Mouse (Mus musculus) neural tube, embryonic 15.5 days (tissue): ENCODE measurements at regions not wholly inside any gene's neighbourhood (a gene's known extent, or its start where the extent isn't known, plus 50 kb on each side); places are given as distances from the start of the nearest gene placed in this dataset.
A peak's percentile ranks its signal among the peaks of the same experiment; 100 is the strongest.

Experiments
- ATAC-seq: fragments of 200-750 bp; cut with Nextera tagmentation; 2 replicates; pipeline ENCODE4 v1.8.0; 2017; ENCODE audit warnings: mild to moderate bottlenecking, moderate TSS enrichment, moderate library complexity; ENCODE audit not compliant: low FRiP score
- H3K27ac ChIP-seq: fragments of 300-500 bp; sonication (generic); replicated peaks from 2 replicates; pipeline ENCODE4 v1.5.1; 2015; ENCODE audit warnings: mild to moderate bottlenecking, inconsistent platforms
- H3K27me3 ChIP-seq: fragments of 300-500 bp; sonication (generic); replicated peaks from 2 replicates; pipeline ENCODE4 v1.6.1; 2015; ENCODE audit warnings: inconsistent platforms
- H3K36me3 ChIP-seq: fragments of 300-500 bp; sonication (generic); 2 replicates; pipeline ENCODE4 v1.6.1; 2015; ENCODE audit warnings: inconsistent platforms
- H3K4me1 ChIP-seq: fragments of 300-500 bp; sonication (generic); 2 replicates; pipeline ENCODE4 v1.6.1; 2015; ENCODE audit warnings: inconsistent platforms
- H3K4me2 ChIP-seq: fragments of 300-500 bp; sonication (generic); 2 replicates; pipeline ENCODE4 v1.6.1; 2015; ENCODE audit warnings: inconsistent platforms, mild to moderate bottlenecking, moderate library complexity
- H3K4me3 ChIP-seq: fragments of 300-500 bp; sonication (generic); replicated peaks from 2 replicates; pipeline ENCODE4 v1.5.1; 2015; ENCODE audit warnings: mild to moderate bottlenecking, inconsistent platforms
- H3K9ac ChIP-seq: fragments of 300-500 bp; sonication (generic); replicated peaks from 2 replicates; pipeline ENCODE4 v1.6.1; 2015; ENCODE audit warnings: mild to moderate bottlenecking, inconsistent platforms
- H3K9me3 ChIP-seq: fragments of 300-500 bp; sonication (generic); replicated peaks from 2 replicates; pipeline ENCODE4 v1.6.1; 2016; ENCODE audit warnings: inconsistent platforms
- WGBS: fragments of 180-500 bp; shearing (Covaris S2); methylation state at CpG from one replicate; pipeline ENCODE4 v1.1.7; 2015; ENCODE audit warnings: mixed read lengths; 5-methylcytosine and 5-hydroxymethylcytosine counted together

GRCm38 (mm10) chr1:12344726-12345438, 931.0 kb downstream of the A830018L16Rik start:
- Histone ChIP-seq H3K27ac (no peak overlapping the region), H3K27me3 (no peaks in the 10 kb centered on the region), H3K4me3 (no peak overlapping the region), H3K36me3 (no peaks in the 10 kb centered on the region), H3K4me1 (no peaks in the 10 kb centered on the region), H3K9ac (no peak overlapping the region), H3K9me3 (no peaks in the 10 kb centered on the region), H3K4me2 (no peak overlapping the region)
- WGBS, result 92% methylated on average over 10 of the region's 10 CpGs
- no peak for ATAC-seq

DNA sequence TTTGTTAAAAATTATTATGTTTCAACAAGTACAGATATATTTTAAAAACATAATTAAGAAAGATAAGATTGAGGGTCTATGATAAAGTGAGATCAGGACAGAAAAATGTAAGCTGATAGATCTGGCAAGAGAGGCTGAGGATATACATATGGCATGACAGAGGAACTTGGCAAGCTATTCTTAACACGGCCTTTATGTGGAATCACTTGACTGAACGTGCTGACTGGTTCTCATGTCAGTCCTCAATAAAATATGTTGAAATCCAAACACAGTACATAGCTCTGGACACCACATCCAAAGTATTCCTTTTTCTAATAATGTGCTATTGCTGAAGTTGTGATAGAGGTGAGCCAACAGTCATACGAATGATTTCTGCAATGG, 931.5 kb downstream of the A830018L16Rik start:
- Histone ChIP-seq H3K4me3 (no peak overlapping the region), H3K36me3 (no peaks in the 10 kb centered on the region), H3K27me3 (no peaks in the 10 kb centered on the region), H3K4me2 (no peak overlapping the region), H3K9ac (no peak overlapping the region), H3K9me3 (no peaks in the 10 kb centered on the region), H3K27ac (no peak overlapping the region), H3K4me1 (no peaks in the 10 kb centered on the region)
- 88% methylated on average over 3 of the region's 3 CpGs for WGBS
- no peak for ATAC-seq

DNA sequence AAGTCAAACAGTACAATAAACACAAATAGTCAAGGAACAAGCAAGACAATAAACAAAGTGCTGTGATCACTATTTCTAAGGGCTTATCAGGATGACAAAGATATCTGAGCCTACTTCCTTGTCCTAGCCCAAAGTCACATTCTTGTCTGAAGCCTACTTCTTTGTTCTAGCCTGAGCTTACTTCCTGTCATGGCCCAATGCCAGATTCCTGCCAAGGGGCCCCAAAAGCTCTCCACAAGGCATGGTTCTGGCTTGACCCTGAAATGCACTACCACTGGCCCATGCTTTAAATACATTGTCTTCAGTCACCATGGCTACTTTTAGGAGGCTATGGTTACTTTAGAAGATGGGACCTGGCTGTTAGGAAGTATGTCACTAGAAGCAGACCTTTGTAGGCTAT, 940.6 kb downstream of the A830018L16Rik start:
- Histone ChIP-seq H3K36me3 (no peaks in the 10 kb centered on the region), H3K4me3 (no peak overlapping the region), H3K9ac (no peak overlapping the region), H3K27ac (no peak overlapping the region), H3K9me3 (no peaks in the 10 kb centered on the region), H3K4me2 (no peak overlapping the region), H3K27me3 (no peaks in the 10 kb centered on the region), H3K4me1 (no peaks in the 10 kb centered on the region)
- ATAC-seq, result no peak

- no peak for ATAC-seq
- no peaks in the 10 kb centered on the region for H3K27me3 ChIP-seq
Measured at GRCm38 (mm10) chr1:12367872-12368271, 954.0 kb downstream of the A830018L16Rik start.

DNA sequence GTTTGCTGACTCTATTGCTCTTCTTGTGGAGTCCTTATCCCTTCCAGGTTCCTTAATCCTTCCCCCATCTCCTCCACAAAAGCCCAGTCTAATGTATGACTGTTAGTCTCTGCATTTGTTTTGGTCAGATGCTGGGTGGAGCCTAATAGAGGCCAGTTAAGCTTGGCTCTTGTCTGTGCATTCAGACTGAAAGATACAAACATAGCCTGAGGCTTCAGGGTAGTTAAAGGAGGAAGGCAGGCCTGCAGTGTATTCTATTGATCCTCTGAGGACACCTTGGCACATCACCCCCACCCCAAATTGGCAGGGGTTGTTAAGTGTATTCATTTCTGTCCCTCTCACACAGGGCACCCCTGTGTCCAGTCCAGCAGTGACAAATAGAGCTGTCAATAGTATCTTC, 959.1 kb downstream of the A830018L16Rik start:
- Histone ChIP-seq H3K36me3 (no peaks in the 10 kb centered on the region), H3K9me3 (no peaks in the 10 kb centered on the region), H3K4me3 (no peak overlapping the region), H3K4me1 (no peaks in the 10 kb centered on the region), H3K4me2 (no peak overlapping the region), H3K27me3 (no peaks in the 10 kb centered on the region), H3K9ac (no peak overlapping the region), H3K27ac (no peak overlapping the region)
- no peak for ATAC-seq

More at GRCm38 (mm10) chr1:12367872-12368271, 954.0 kb downstream of the A830018L16Rik start:
- WGBS, result 93% methylated on average over 6 of the region's 6 CpGs
- H3K27ac ChIP-seq, result no peak overlapping the region
- H3K4me2 ChIP-seq, result no peak overlapping the region
- H3K4me1 ChIP-seq, result no peaks in the 10 kb centered on the region
- no peak overlapping the region for H3K4me3 ChIP-seq
- H3K36me3 ChIP-seq, result no peaks in the 10 kb centered on the region
- H3K9ac ChIP-seq, result no peak overlapping the region
- no peaks in the 10 kb centered on the region for H3K9me3 ChIP-seq

GRCm38 (mm10) chr1:12398146-12398884, 984.4 kb downstream of the A830018L16Rik start:
- no peaks in the 10 kb centered on the region for H3K36me3 ChIP-seq
- H3K27ac ChIP-seq, result no peak overlapping the region
- no peaks in the 10 kb centered on the region for H3K27me3 ChIP-seq
- 17% methylated on average over 7 of the region's 7 CpGs for WGBS
- H3K4me2 ChIP-seq, result no peak overlapping the region
- ATAC-seq, result no peak
- no peak overlapping the region for H3K4me3 ChIP-seq
- H3K4me1 ChIP-seq, result no peaks in the 10 kb centered on the region
- no peaks in the 10 kb centered on the region for H3K9me3 ChIP-seq
- H3K9ac ChIP-seq, result no peak overlapping the region

GRCm38 (mm10) chr1:12405391-12406270, 991.7 kb downstream of the A830018L16Rik start:
- ATAC-seq, result no peak
- H3K27me3 ChIP-seq, result no peaks in the 10 kb centered on the region
- 81% methylated on average over 4 of the region's 4 CpGs for WGBS
- no peak overlapping the region for H3K4me3 ChIP-seq
- no peak overlapping the region for H3K27ac ChIP-seq
- no peaks in the 10 kb centered on the region for H3K36me3 ChIP-seq
- H3K4me1 ChIP-seq, result no peaks in the 10 kb centered on the region
- no peak overlapping the region for H3K9ac ChIP-seq
- H3K4me2 ChIP-seq, result no peak overlapping the region
- H3K9me3 ChIP-seq, result no peaks in the 10 kb centered on the region

DNA sequence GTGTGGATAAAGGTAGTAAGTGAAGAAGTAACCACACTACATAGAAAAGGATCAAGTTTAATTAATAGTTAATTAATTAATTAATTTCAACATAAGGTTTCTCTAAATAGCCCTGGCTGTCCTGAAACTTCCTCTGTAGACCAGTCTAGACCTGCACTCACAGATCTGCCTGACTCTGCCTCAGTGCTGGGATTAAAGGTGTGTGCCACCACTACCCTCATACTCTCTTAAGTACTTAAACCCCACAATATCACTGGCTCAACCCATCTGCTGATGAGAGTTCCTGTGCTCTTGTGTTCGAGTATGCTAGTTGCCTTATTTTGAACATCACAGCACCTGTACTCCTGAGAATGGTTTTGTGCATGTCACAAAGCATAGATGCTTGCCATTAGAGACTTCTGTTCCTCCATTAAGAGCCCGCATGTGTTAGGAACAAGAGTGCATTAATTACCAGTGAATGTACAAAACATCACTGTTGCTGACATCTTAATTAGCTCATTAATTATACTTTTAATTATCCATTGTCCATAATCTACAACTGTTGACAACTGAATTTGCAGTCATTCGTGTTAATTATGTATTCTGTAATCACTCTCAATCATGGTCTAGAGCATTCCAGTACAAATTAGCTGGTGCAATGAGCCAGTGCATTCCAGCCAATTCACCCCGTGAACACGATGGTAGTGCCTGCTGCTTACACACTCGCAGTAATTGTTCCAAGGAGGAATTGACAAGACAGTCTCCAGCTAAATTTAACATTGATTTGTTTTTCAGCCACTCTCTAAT, 996.0 kb downstream of the A830018L16Rik start:
- no peak overlapping the region for H3K9ac ChIP-seq
- H3K36me3 ChIP-seq, result no peaks in the 10 kb centered on the region
- H3K27me3 ChIP-seq, result no peaks in the 10 kb centered on the region
- H3K9me3 ChIP-seq, result no peaks in the 10 kb centered on the region
- H3K4me2 ChIP-seq, result no peak overlapping the region
- no peaks in the 10 kb centered on the region for H3K4me1 ChIP-seq
- WGBS, result 27% methylated on average over 6 of the region's 6 CpGs
- H3K27ac ChIP-seq, result no peak overlapping the region
- no peak overlapping the region for H3K4me3 ChIP-seq
- ATAC-seq, result peak; percentile 87

DNA sequence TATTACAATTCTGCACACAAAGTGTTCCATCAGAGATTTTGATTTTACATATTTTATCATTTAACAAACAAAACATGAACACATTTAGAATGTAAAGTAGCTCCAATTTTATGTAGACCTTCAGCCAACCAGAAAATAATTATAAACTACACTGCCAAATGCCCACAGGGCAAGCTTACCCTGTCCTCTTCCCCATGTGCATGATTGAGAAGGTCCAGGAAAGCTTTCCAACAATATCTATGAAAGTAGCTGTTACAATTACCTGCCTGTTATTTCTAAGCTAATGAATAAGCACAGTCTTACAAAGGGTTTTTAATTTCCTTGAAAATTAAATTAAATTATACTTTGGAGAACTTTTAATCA, 996.6 kb downstream of the A830018L16Rik start:
- Histone ChIP-seq H3K4me1 (no peaks in the 10 kb centered on the region), H3K27me3 (no peaks in the 10 kb centered on the region), H3K27ac (no peak overlapping the region), H3K9ac (no peak overlapping the region), H3K9me3 (no peaks in the 10 kb centered on the region), H3K4me3 (no peak overlapping the region), H3K4me2 (no peak overlapping the region), H3K36me3 (no peaks in the 10 kb centered on the region)
- ATAC-seq, result peak; percentile 60; the same call in 1 of the 2 replicates

DNA sequence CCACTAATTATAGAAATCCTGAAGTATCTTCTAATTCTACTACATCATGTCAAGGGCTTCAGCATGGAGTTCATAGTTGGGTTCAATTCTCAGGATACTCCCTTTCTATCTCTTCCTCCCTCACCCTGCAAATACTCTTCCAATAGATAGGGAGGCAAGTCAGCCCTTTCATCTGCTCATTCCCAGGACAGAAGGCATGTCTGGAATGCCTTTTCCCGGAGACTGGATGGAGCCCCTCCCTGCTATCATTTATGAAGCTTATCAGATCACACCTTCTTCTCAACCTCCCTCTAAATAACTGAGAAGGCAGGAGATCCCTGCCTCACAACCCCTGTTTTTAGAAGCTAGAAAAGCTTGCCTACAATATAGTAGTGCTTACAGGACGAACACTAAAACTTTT, 1010.6 kb downstream of the A830018L16Rik start:
- WGBS, result 71% methylated on average over 2 of the region's 2 CpGs
- H3K9ac ChIP-seq, result no peak overlapping the region
- no peak overlapping the region for H3K4me2 ChIP-seq
- ATAC-seq, result no peak
- no peaks in the 10 kb centered on the region for H3K4me1 ChIP-seq
- H3K9me3 ChIP-seq, result no peaks in the 10 kb centered on the region
- H3K36me3 ChIP-seq, result no peaks in the 10 kb centered on the region
- no peaks in the 10 kb centered on the region for H3K27me3 ChIP-seq
- no peak overlapping the region for H3K4me3 ChIP-seq
- H3K27ac ChIP-seq, result no peak overlapping the region

DNA sequence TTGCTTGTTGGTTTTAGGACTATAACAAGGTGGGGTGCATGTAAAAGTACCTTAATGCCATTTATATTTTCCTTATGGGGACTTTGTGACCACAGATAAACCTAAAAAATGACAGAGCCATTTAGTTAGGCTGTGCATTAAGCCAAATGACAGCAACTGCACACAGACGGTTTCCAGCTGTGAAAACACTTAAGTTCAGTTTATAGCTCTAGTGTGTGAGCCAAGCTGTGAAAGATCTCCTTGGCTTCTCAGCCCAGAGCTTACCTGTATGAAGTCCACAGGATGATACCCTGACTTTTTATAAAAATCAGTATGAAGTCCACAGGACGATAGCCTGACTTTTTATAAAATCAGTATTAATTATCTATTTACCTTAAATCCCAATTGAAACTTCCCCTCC, 1024.0 kb downstream of the A830018L16Rik start:
- no peaks in the 10 kb centered on the region for H3K9me3 ChIP-seq
- 0 out of 2 replicates have a peak, but pooled peaks cover 5% of the 10 kb centered on the region for H3K4me1 ChIP-seq
- no peak overlapping the region for H3K4me2 ChIP-seq
- no peak overlapping the region for H3K9ac ChIP-seq
- no peak for ATAC-seq
- no peaks in the 10 kb centered on the region for H3K36me3 ChIP-seq
- no peaks in the 10 kb centered on the region for H3K27me3 ChIP-seq
- 56% methylated on average over 2 of the region's 2 CpGs for WGBS
- no peak overlapping the region for H3K27ac ChIP-seq
- no peak overlapping the region for H3K4me3 ChIP-seq
